Comparison of ENCODE assay signal across 13 mouse cellular contexts in the genomic region with DNA sequence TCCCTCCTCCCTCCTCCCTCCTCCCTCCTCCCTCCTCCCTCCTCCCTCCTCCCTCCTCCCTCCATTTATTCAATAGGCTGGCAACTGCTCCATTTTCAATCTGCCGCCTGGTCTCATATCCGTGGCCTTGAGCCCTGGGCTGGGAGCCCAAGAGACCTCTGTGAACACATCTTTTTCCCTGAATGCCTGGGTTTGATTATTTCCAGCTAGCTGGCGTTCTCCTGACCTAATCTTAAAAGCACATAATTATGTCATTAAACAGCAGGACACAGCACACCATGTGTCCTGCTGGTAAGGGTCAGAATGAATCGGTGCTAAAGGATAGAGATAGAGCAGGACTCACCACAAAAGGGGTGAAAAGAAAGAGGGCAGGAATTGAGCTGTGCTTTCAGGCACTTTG. TPM values are rescaled to one million over a fixed set of nuclear protein-coding genes. Genes with fewer than 3 reads are reported as not detected.
DNase-seq lines count a peak whose midpoint lies in the region.
"Had no signal": no experiment of that assay in that cellular context is flagged by ENCODE, and none has a peak within 500 bp of the region (broad histone marks: within the 10 kb centered on the region; RNA-seq: fewer than 3 reads in every experiment).

No protein-coding gene starts in this region.

- peak; percentile 11 to 33 for DNase-seq in adrenal gland, adult (ENCODE audit: inconsistent age in 2 of 2, low spot score in 1 of 2)
- DNase-seq in adrenal gland, adult 18-20 months (ENCODE audit: low spot score in 2 of 2) = no peak
- peak; percentile 77 for DNase-seq in heart, adult 11 months
- DNase-seq in heart, adult 8-10 months (ENCODE audit: low spot score) = no peak
- DNase-seq in Muller cell, postnatal 12 days (ENCODE audit: inconsistent ontology term) = peak; percentile 31
- DNase-seq in heart, postnatal 36 days = peak; percentile 7 to 14
- DNase-seq in frontal cortex, adult 2 months (ENCODE audit: extremely low spot score in 1 of 2, low spot score in 1 of 2) = no peak
- no peak for DNase-seq in right cerebral cortex, postnatal 14 days
- DNase-seq: cerebellum, postnatal 14 days; kidney, adult 2 months; thymus, adult 18-20 months had no signal

- intact Hi-C loops in heart, postnatal 36 days (cut with DNase I) = no loop called here

RNA-seq across cellular contexts. Expression of gene Galnt17, which starts 59.2 kb away (rescaled TPM):
- total RNA-seq in adrenal gland, adult 18-20 months (2021) = 1 to 10 TPM; 3.4 to 4.9 TPM
- 1 to 10 TPM; 3.8 to 5.5 (median 4.1) TPM for total RNA-seq in heart, adult 8-10 months (2022)
- total RNA-seq in heart, postnatal 36 days (2021) = 1 to 10 TPM; 4.1 to 5.7 TPM
- polyA plus RNA-seq in frontal cortex, adult 2 months (2012; rRNA removed) = 10.0 and 12.4 TPM in 2 replicates
- total RNA-seq: hematopoietic stem cell, adult 5-6 weeks had no signal
- polyA plus RNA-seq: erythroblast, embryonic 14.5 days had no signal

Comparison
In these comparisons a context has a peak if more than half of its experiments do, and no peak if none do; other contexts are left out.
1. DNase-seq: peak in adrenal gland, adult (2 of 2), heart, adult 11 months (single experiment), Muller cell, postnatal 12 days (single experiment) and heart, postnatal 36 days (2 of 2); none in adrenal gland, adult 18-20 months (0 of 2), heart, adult 8-10 months (single experiment), frontal cortex, adult 2 months (0 of 2) and right cerebral cortex, postnatal 14 days (single experiment).